Mouse (Mus musculus) MEL (cell line): Measurements from ENCODE around the gene Fcrls.

Experiments used
- CTCF ChIP-seq, 3 experiments: IDR thresholded peaks in 2 of 3; conservative IDR thresholded peaks in 1 of 3; 2 replicates each; pipeline ENCODE4 v1.5.1; 2011 to 2012; ENCODE audit warnings: low read length in 3 of 3, low read depth in 2 of 3, mild to moderate bottlenecking in 2 of 3, improper control_type of control experiment in 1 of 3, inconsistent platforms in 1 of 3, mixed read lengths in 1 of 3, moderate library complexity in 1 of 3; ENCODE audit not compliant: control insufficient read depth in 1 of 3, insufficient read depth in 1 of 3, poor library complexity in 1 of 3, severe bottlenecking in 1 of 3
- EP300 ChIP-seq, 2 experiments: IDR thresholded peaks; 2 replicates each; pipeline ENCODE4 v1.6.1; 2011; ENCODE audit warnings: improper control_type of control experiment in 2 of 2, low read length in 2 of 2, low read depth in 1 of 2, mild to moderate bottlenecking in 1 of 2
- POLR2A ChIP-seq, 2 experiments: IDR thresholded peaks; 2 replicates each; pipeline ENCODE4 v1.6.1; 2011 to 2012; ENCODE audit warnings: low read length in 2 of 2, mild to moderate bottlenecking in 2 of 2, control low read depth in 1 of 2, improper control_type of control experiment in 1 of 2, low read depth in 1 of 2, moderate library complexity in 1 of 2; ENCODE audit not compliant: control insufficient read depth in 1 of 2, insufficient read depth in 1 of 2, poor library complexity in 1 of 2
- TCF12 ChIP-seq: IDR thresholded peaks from 2 replicates; pipeline ENCODE4 v1.6.1; 2014; ENCODE audit warnings: low read depth, mild to moderate bottlenecking, inconsistent platforms, low read length, improper control_type of control experiment, moderate library complexity
- USF1 ChIP-seq: IDR thresholded peaks from 2 replicates; pipeline ENCODE4 v1.6.1; 2014; ENCODE audit warnings: low read depth, mild to moderate bottlenecking, inconsistent platforms, low read length, improper control_type of control experiment, moderate library complexity
- ZC3H11A ChIP-seq: IDR thresholded peaks from 2 replicates; pipeline ENCODE4 v1.6.1; 2012; ENCODE audit warnings: low read depth, mild to moderate bottlenecking, inconsistent platforms, low read length, improper control_type of control experiment

GRCm38 (mm10) chr3:87215176-87215575 lies 48.4 kb downstream of the Fcrls start:
- TF ChIP-seq EP300 (IDR thresholded peaks at IDR 0.05; ENCODE audit: low read depth in 1 of 2, low read length in 2 of 2) (no peak), CTCF (IDR thresholded peaks at IDR 0.05 in 2 of 3, conservative IDR thresholded peaks at IDR 0.05 in 1 of 3; ENCODE audit: control insufficient read depth in 1 of 3, insufficient read depth in 1 of 3, low read depth in 2 of 3, low read length in 3 of 3, poor library complexity in 1 of 3, severe bottlenecking in 1 of 3) (no peak), POLR2A (IDR thresholded peaks at IDR 0.05; ENCODE audit: control insufficient read depth in 1 of 2, insufficient read depth in 1 of 2, low read depth in 1 of 2, low read length in 2 of 2, poor library complexity in 1 of 2) (no peak), TCF12 (no peak), ZC3H11A (no peak), USF1 (no peak)
